Mouse (Mus musculus): Measurements from ENCODE around the gene Ccdc110. TPM values are rescaled to one million over a fixed set of nuclear protein-coding genes. Genes with fewer than 3 reads are reported as not detected.
A peak's percentile ranks its signal among the peaks of the same experiment; 100 is the strongest.

The Ccdc110 gene
- polyA plus RNA-seq, 1 experiment from 2014 or later: not detected

DNA sequence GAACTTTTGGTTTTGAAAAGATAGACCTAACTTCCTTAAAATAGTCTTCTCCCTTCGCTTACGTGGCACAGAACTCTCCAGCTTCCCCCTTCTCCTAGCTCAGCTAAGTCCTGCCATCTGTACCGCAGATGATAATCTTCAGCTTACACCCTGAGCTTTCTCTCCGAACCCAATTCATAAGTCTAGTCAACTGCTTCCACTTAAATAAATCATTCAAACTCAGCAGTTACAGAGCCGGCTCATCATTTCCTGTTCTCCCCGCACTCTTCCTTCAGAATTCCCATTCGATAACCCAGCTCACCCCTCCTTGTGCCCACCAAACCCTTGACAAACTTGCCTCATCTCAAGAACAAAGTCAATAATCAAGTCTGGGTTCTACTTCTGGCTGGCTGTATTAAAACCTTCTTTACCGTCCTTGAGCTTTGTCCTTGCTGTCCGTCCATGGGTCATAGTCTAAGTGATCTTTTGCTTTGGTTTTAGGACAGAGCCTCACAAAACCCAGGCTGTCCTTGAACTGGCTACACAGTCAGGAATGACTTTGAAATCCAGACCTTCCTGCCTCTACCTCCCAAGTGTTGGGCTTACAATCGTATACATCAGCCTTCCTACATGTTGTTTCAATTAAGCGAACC is 41.5 kb downstream of the Ccdc110 start:
- Histone ChIP-seq H3K4me1 (peaks cover 15% of the 10 kb centered on the region), H3K36me3 (peaks cover 32% of the 10 kb centered on the region), H3K9ac (peak overlapping the region; percentile 85), H3K27ac (replicated peaks) (0 out of 2 replicates have a peak overlapping the region, but pooled peaks have one; percentile 49), H3K27me3 (replicated peaks) (no peaks in the 10 kb centered on the region), H3K4me2 (peak overlapping the region; percentile 83), H3K4me3 (peak overlapping the region; percentile 77), H3K9me3 (peaks cover 6% of the 10 kb centered on the region; the same call in 1 of the 2 replicates)
- WGBS: 58% methylated on average over 11 of the region's 11 CpGs
- no peak for ATAC-seq (ENCODE audit: extremely low read depth, insufficient number of reproducible peaks, low FRiP score, low TSS enrichment)

DNA sequence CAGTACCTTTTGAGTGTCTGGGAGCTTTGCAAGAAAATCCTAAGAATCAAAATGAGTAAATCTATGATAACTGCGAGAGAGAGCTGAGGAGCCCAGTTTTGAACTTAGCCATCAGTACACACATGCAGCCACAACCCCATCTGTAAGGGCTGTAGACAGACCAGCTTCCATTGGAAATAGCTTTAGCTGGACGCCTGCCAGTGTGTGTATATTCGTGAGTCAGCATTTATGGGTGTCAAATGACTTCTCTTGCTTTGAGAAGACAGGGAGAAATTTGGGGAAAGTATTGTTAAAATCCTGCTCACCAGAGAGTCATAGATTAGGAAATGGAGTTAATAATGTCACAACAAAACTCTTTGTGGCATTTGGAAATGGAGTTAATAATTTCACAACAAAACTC is 52.2 kb downstream of the Ccdc110 start:
- H3K4me3 ChIP-seq: no peak overlapping the region
- no peaks in the 10 kb centered on the region for H3K4me1 ChIP-seq
- no peak overlapping the region for H3K9ac ChIP-seq
- H3K9me3 ChIP-seq: no peaks in the 10 kb centered on the region
- no peak for ATAC-seq (ENCODE audit: extremely low read depth, insufficient number of reproducible peaks, low FRiP score, low TSS enrichment)
- no peaks in the 10 kb centered on the region for H3K27me3 ChIP-seq (replicated peaks)
- H3K36me3 ChIP-seq: peaks cover 75% of the 10 kb centered on the region
- no peak overlapping the region for H3K27ac ChIP-seq (replicated peaks)
- no peak overlapping the region for H3K4me2 ChIP-seq
- WGBS: 66% methylated on average over 3 of the region's 3 CpGs

DNA sequence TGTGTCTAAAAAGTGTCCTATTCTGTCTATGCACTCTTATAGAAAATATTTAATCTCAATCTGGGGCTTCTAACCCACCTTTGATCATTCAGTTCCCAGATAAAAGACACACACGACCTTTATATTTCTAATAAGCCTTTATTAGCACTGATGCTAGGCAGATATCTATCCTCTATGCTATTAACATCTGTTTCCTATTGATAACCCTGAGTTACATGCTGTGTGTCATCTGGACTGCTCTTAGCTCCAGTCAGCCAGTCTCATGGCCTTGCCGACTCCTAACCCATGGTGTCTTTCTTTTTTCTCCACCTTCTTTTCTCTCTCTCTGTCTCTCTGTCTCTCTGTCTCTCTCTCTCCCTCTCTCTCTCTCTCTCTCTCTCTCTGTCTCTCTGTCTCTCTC is 53.8 kb downstream of the Ccdc110 start:
- Histone ChIP-seq H3K36me3 (peaks cover 67% of the 10 kb centered on the region), H3K4me1 (no peaks in the 10 kb centered on the region), H3K4me2 (no peak overlapping the region), H3K27ac (replicated peaks) (no peak overlapping the region), H3K27me3 (replicated peaks) (no peaks in the 10 kb centered on the region), H3K9ac (no peak overlapping the region), H3K9me3 (no peaks in the 10 kb centered on the region), H3K4me3 (no peak overlapping the region)
- WGBS: 36% methylated on average over 2 of the region's 2 CpGs
- no peak for ATAC-seq (ENCODE audit: extremely low read depth, insufficient number of reproducible peaks, low FRiP score, low TSS enrichment)

DNA sequence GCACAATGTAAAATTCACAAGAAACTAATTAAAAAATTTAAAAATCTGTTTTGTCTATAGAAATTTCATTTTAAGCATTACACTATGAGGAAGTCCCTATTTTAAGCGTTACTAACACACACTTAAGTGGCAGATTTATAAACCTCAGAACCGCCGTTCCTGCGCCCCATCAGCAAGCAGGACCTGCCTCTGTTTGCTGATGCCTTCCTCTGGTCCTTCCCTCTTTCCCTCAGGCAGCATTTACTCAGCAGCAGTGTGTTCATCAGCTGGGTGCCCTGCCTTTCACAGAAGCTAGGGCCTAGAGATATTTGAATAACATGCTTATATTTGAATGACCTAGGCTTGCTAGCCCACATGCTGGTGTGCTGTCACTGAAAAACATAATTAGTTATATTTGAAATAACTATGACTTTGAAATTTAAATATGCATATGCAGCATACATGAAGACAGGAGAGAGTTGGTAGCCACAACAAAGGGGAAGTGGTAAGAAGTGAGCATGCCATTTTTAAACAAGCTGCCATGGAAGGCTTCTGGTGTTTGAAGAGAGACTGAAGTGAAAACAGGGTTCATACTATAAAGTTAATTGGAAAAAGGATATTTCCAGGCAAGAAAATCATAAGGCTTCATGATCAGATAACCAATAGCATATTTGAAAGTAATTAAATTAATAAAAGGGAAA is 56.4 kb downstream of the Ccdc110 start:
- Histone ChIP-seq H3K9me3 (no peaks in the 10 kb centered on the region), H3K4me2 (no peak overlapping the region)

More for the DNA sequence above, 56.4 kb downstream of the Ccdc110 start:
- no peaks in the 10 kb centered on the region for H3K4me1 ChIP-seq
- H3K36me3 ChIP-seq: peaks cover 68% of the 10 kb centered on the region
- no peak overlapping the region for H3K9ac ChIP-seq
- no peak overlapping the region for H3K27ac ChIP-seq (replicated peaks)
- ATAC-seq (ENCODE audit: extremely low read depth, insufficient number of reproducible peaks, low FRiP score, low TSS enrichment): no peak
- H3K27me3 ChIP-seq (replicated peaks): no peaks in the 10 kb centered on the region
- 92% methylated on average over 4 of the region's 4 CpGs for WGBS
- H3K4me3 ChIP-seq: no peak overlapping the region

Other genes starting within 250 kb of the Ccdc110 start
- 190 and 227 TPM in 2 replicates for gene Pdlim3, start 49.2 kb upstream of the Ccdc110 start, polyA plus RNA-seq (2015; fragmentation: Nextera tagmentation; extraction: Ambion mirVana)
- gene 1700029J07Rik, start 40.6 kb downstream of the Ccdc110 start, polyA plus RNA-seq (2015; fragmentation: Nextera tagmentation; extraction: Ambion mirVana): 2.0 and 2.2 TPM in 2 replicates
- 57.7 and 60.4 TPM in 2 replicates for gene Ufsp2, start 40.9 kb downstream of the Ccdc110 start, polyA plus RNA-seq (2015; fragmentation: Nextera tagmentation; extraction: Ambion mirVana)
- 0.69 and 1.2 TPM in 2 replicates for gene Lrp2bp, start 64.7 kb downstream of the Ccdc110 start, polyA plus RNA-seq (2015; fragmentation: Nextera tagmentation; extraction: Ambion mirVana)
- gene Ankrd37, start 71.1 kb downstream of the Ccdc110 start, polyA plus RNA-seq (2015; fragmentation: Nextera tagmentation; extraction: Ambion mirVana): 9.8 and 18.6 TPM in 2 replicates
- gene Cfap97, start 217.2 kb downstream of the Ccdc110 start, polyA plus RNA-seq (2015; fragmentation: Nextera tagmentation; extraction: Ambion mirVana): 17.9 and 19.5 TPM in 2 replicates
- gene Snx25, start 217.5 kb downstream of the Ccdc110 start, polyA plus RNA-seq (2015; fragmentation: Nextera tagmentation; extraction: Ambion mirVana): 3.3 and 4.8 TPM in 2 replicates

Data from heart, embryonic 13.5 days (tissue).